In the genomic region with DNA sequence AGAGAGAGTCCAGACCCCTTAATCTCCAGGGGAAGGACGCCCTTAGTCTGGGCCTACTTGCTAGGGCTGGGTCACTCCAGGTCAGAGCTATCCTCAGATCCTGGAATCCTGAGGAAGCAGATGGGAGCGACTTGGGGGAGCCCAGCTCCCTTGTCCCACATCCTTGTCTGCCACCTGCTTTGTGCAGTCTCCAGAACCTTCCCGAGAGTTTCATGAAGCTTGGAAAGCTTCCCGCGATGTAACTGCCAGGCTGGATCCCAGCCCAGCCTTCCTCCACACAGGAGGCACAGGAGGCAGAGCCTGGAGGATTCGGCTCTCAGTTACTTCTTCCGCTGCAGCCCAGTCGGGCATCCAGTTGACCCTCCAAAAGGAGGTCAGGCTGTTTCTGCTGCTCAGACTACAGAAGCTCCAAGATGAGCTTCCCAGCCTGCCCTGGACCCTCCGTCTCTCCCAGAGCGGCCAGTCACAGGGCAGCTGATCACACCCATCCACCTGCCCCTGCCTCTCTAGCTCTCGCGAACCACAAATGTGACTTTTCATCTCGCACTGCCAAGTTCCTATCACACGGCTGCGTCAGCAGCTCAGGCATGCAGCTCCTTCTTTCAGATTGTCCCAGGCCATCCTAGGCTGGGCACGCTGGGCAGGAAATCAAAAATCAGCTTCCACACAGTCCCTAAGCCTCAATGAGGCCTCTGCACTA, we compare ENCODE assay signal across 9 mouse cellular contexts. TPM values are rescaled to one million over a fixed set of nuclear protein-coding genes. Genes with fewer than 3 reads are reported as not detected.
DNase-seq lines count a peak whose midpoint lies in the region; ATAC-seq lines count a peak whose summit lies in the region.
"Had no signal": no experiment of that assay in that cellular context is flagged by ENCODE, and none has a peak within 500 bp of the region (broad histone marks: within the 10 kb centered on the region; RNA-seq: fewer than 3 reads in every experiment).

No protein-coding gene starts in this region.

- H3K27me3 ChIP-seq in embryonic facial prominence, embryonic 11.5 days (ENCODE audit: control insufficient read depth, insufficient read depth, low read length) = no peaks in the 10 kb centered on the region
- H3K27me3 ChIP-seq in embryonic facial prominence, embryonic 10.5 days (replicated peaks; ENCODE audit: low read depth, poor library complexity, severe bottlenecking) = peaks cover 29% of the 10 kb centered on the region

- H3K4me2 ChIP-seq in embryonic facial prominence, embryonic 11.5 days (ENCODE audit: low read depth, low read length) = no peak overlapping the region
- H3K4me2 ChIP-seq: limb, embryonic 12.5 days had no signal

- 0 out of 2 replicates have a peak overlapping the region, but pooled peaks have one; percentile 18 for H3K9ac ChIP-seq in embryonic facial prominence, embryonic 11.5 days (replicated peaks; ENCODE audit: low read length)
- H3K9ac ChIP-seq: limb, embryonic 12.5 days had no signal

- no peaks in the 10 kb centered on the region for H3K36me3 ChIP-seq in embryonic facial prominence, embryonic 11.5 days (replicated peaks; ENCODE audit: control insufficient read depth, insufficient read depth, low read depth, low read length)
- no peaks in the 10 kb centered on the region for H3K36me3 ChIP-seq in embryonic facial prominence, embryonic 10.5 days (replicated peaks)
- H3K36me3 ChIP-seq: limb, embryonic 12.5 days had no signal

- ATAC-seq in embryonic facial prominence, embryonic 11.5 days (replicated peaks; ENCODE audit: insufficient number of reproducible peaks, low FRiP score, low TSS enrichment, low read depth) = no peak
- ATAC-seq in cerebellum, adult (ENCODE audit: insufficient number of reproducible peaks, low FRiP score, low TSS enrichment) = peak; percentile 85

- DNase-seq in embryonic facial prominence, embryonic 11.5 days (ENCODE audit: low spot score) = no peak
- no peak for DNase-seq in embryonic facial prominence, embryonic 10.5 days (ENCODE audit: low spot score)
- DNase-seq in gastrocnemius, postnatal 25 days = peak; percentile 51
- DNase-seq in left cerebral cortex, adult 11 months (ENCODE audit: low spot score) = peak; percentile 75
- DNase-seq in thymus, postnatal 10 days (ENCODE audit: low spot score in 2 of 2) = no peak
- DNase-seq in natural killer cell, adult 2 months (ENCODE audit: low spot score in 2 of 2) = no peak
- DNase-seq in adrenal gland, adult (ENCODE audit: inconsistent age in 2 of 2, low spot score in 1 of 2) = no peak

- 73% methylated on average over 16 of the region's 16 CpGs for WGBS in embryonic facial prominence, embryonic 11.5 days
- 78% methylated on average over 16 of the region's 16 CpGs for WGBS in embryonic facial prominence, embryonic 10.5 days

- no peak overlapping the region for H3K4me3 ChIP-seq in embryonic facial prominence, embryonic 11.5 days (ENCODE audit: low read depth, low read length)
- no peak overlapping the region for H3K4me3 ChIP-seq in embryonic facial prominence, embryonic 10.5 days
- H3K4me3 ChIP-seq: limb, embryonic 12.5 days had no signal

- no peaks in the 10 kb centered on the region for H3K4me1 ChIP-seq in embryonic facial prominence, embryonic 11.5 days (ENCODE audit: control insufficient read depth, insufficient read depth, low read length)
- no peaks in the 10 kb centered on the region for H3K4me1 ChIP-seq in embryonic facial prominence, embryonic 10.5 days
- H3K4me1 ChIP-seq: limb, embryonic 12.5 days had no signal

- no peak overlapping the region for H3K27ac ChIP-seq in embryonic facial prominence, embryonic 11.5 days (replicated peaks; ENCODE audit: low read depth, low read length)
- H3K27ac ChIP-seq in embryonic facial prominence, embryonic 10.5 days (replicated peaks) = no peak overlapping the region
- H3K27ac ChIP-seq: limb, embryonic 12.5 days had no signal

- peaks cover 4% of the 10 kb centered on the region; the same call in 1 of the 2 replicates for H3K9me3 ChIP-seq in embryonic facial prominence, embryonic 11.5 days (replicated peaks; ENCODE audit: control insufficient read depth, low read length)
- peaks cover 17% of the 10 kb centered on the region for H3K9me3 ChIP-seq in embryonic facial prominence, embryonic 10.5 days

RNA-seq across cellular contexts. Expression of a gene that starts 22.5 kb away (rescaled TPM):
- polyA plus RNA-seq in embryonic facial prominence, embryonic 11.5 days (2014; fragmentation: Nextera tagmentation; extraction: Ambion mirVana) = not detected in 2 replicates
- not detected in 2 replicates for polyA plus RNA-seq in embryonic facial prominence, embryonic 10.5 days (2016; fragmentation: Nextera tagmentation; extraction: Ambion mirVana)
- total RNA-seq in gastrocnemius, postnatal 25 days (2021) = not detected
- polyA plus RNA-seq: limb, embryonic 12.5 days had no signal

RNA-seq across cellular contexts. Expression of a gene that starts 30.1 kb away (rescaled TPM):
- 13.8 and 18.6 TPM in 2 replicates for polyA plus RNA-seq in embryonic facial prominence, embryonic 11.5 days (2014; fragmentation: Nextera tagmentation; extraction: Ambion mirVana)
- polyA plus RNA-seq in embryonic facial prominence, embryonic 10.5 days (2016; fragmentation: Nextera tagmentation; extraction: Ambion mirVana) = 25.8 and 26.3 TPM in 2 replicates
- total RNA-seq in gastrocnemius, postnatal 25 days (2021) = 10 to 100 TPM in 1 of 2 experiments, 1 to 10 TPM in 1; 8.2 to 11.0 TPM

RNA-seq across cellular contexts. Expression of a gene that starts 32.7 kb away (rescaled TPM):
- polyA plus RNA-seq in embryonic facial prominence, embryonic 11.5 days (2014; fragmentation: Nextera tagmentation; extraction: Ambion mirVana) = 1.1 and 2.1 TPM in 2 replicates
- polyA plus RNA-seq in embryonic facial prominence, embryonic 10.5 days (2016; fragmentation: Nextera tagmentation; extraction: Ambion mirVana) = 1.7 TPM in 2 replicates
- total RNA-seq in gastrocnemius, postnatal 25 days (2021) = under 1 TPM in 1 of 2 experiments, not detected in 1; 0.75 TPM

RNA-seq across cellular contexts. Expression of a gene that starts 52.3 kb away (rescaled TPM):
- 1.9 and 3.6 TPM in 2 replicates for polyA plus RNA-seq in embryonic facial prominence, embryonic 11.5 days (2014; fragmentation: Nextera tagmentation; extraction: Ambion mirVana)
- polyA plus RNA-seq in embryonic facial prominence, embryonic 10.5 days (2016; fragmentation: Nextera tagmentation; extraction: Ambion mirVana) = 5.0 and 5.7 TPM in 2 replicates
- 1 to 10 TPM; 4.4 to 4.5 TPM for total RNA-seq in gastrocnemius, postnatal 25 days (2021)

RNA-seq across cellular contexts. Expression of a gene that starts 59.5 kb away (rescaled TPM):
- 2.2 and 2.3 TPM in 2 replicates for polyA plus RNA-seq in embryonic facial prominence, embryonic 11.5 days (2014; fragmentation: Nextera tagmentation; extraction: Ambion mirVana)
- 3.0 and 3.5 TPM in 2 replicates for polyA plus RNA-seq in embryonic facial prominence, embryonic 10.5 days (2016; fragmentation: Nextera tagmentation; extraction: Ambion mirVana)
- under 1 TPM; 0.13 to 0.70 TPM for total RNA-seq in gastrocnemius, postnatal 25 days (2021)

Comparison
In these comparisons a context has a peak if more than half of its experiments do, and no peak if none do; other contexts are left out.
1. DNase-seq: peak in gastrocnemius, postnatal 25 days (single experiment) and left cerebral cortex, adult 11 months (single experiment); none in embryonic facial prominence, embryonic 11.5 days (single experiment), embryonic facial prominence, embryonic 10.5 days (single experiment), thymus, postnatal 10 days (0 of 2), natural killer cell, adult 2 months (0 of 2) and adrenal gland, adult (0 of 2).